ENCODE assay signal across 19 mouse cellular contexts in the genomic region with DNA sequence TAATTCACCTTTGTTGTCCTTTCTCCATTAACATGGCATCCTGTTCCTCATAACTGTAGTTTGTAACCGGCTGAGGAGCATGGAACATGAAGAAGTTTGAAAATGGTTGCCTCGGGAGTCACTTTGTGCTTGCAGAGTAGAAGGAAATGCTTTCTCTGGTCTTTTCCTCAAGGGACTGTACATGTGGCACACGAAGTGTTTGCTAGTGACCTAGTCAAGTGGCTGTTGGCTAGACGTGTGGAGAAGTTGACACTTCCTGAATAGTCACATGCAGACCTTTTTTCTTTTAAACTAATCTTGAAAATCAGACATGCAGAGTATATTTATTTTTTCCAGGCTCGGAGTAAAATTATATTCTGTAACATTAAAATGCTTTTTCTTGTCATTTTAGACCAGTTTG.
"Had no signal": no experiment of that assay in that cellular context is flagged by ENCODE, and none has a peak within 500 bp of the region (broad histone marks: within the 10 kb centered on the region; RNA-seq: fewer than 3 reads in every experiment).

No protein-coding gene starts in this region.

- H3K27me3 ChIP-seq: limb, embryonic 15.5 days; liver, embryonic 12.5 days; lung, embryonic 15.5 days; midbrain, embryonic 12.5 days; neural tube, embryonic 13.5 days; neural tube, embryonic 15.5 days had no signal

- H3K4me2 ChIP-seq: limb, embryonic 15.5 days; liver, embryonic 12.5 days; lung, embryonic 15.5 days; midbrain, embryonic 12.5 days; neural tube, embryonic 13.5 days; neural tube, embryonic 15.5 days had no signal

- DNase-seq: midbrain, embryonic 14.5 days; retina, postnatal 1 day; right cerebral cortex, adult 18-20 months; right cerebral cortex, postnatal 25 days; right cerebral cortex, postnatal 4 days; spleen, adult 18-20 months; thymus, adult 18-20 months; thymus, postnatal 14 days; thymus, postnatal 36 days had no signal

- H3K9me3 ChIP-seq: limb, embryonic 15.5 days; liver, embryonic 12.5 days; lung, embryonic 15.5 days; midbrain, embryonic 10.5 days; midbrain, embryonic 12.5 days; neural tube, embryonic 13.5 days; neural tube, embryonic 15.5 days had no signal

- H3K27ac ChIP-seq: limb, embryonic 15.5 days; liver, embryonic 12.5 days; liver, embryonic 14.5 days; lung, embryonic 15.5 days; midbrain, embryonic 10.5 days; midbrain, embryonic 12.5 days; neural tube, embryonic 13.5 days; neural tube, embryonic 15.5 days had no signal

- H3K4me1 ChIP-seq: limb, embryonic 15.5 days; liver, embryonic 12.5 days; lung, embryonic 15.5 days; midbrain, embryonic 10.5 days; midbrain, embryonic 12.5 days; neural tube, embryonic 13.5 days; neural tube, embryonic 15.5 days had no signal

- H3K9ac ChIP-seq: limb, embryonic 15.5 days; liver, embryonic 12.5 days; liver, embryonic 14.5 days; lung, embryonic 15.5 days; midbrain, embryonic 12.5 days; neural tube, embryonic 13.5 days; neural tube, embryonic 15.5 days had no signal

- ATAC-seq: liver, embryonic 12.5 days; midbrain, embryonic 16.5 days had no signal

- H3K4me3 ChIP-seq: limb, embryonic 15.5 days; liver, embryonic 12.5 days; lung, embryonic 15.5 days; midbrain, embryonic 10.5 days; midbrain, embryonic 12.5 days; myocyte; neural tube, embryonic 13.5 days; neural tube, embryonic 15.5 days had no signal
